14 mouse cellular contexts compared by ENCODE assay signal in the genomic region with DNA sequence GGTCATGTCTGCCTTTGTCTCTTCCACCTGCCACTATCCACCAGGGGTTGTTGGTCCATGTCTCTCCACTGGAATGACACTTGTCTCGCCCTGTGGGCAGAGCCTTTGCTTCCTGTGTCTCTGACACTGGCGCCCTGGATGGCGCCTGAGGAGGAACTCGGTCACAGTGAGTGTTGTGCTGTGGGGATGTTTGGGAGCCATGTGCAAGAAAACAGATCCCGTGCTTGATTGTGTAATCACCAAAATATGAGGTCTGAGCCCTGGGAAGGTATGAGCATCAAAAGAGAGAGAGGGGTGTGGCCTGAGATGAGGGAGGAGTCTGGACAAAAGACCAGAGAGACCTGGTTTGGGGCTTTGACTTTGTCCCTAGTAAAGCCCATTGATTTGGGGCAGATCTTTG.
DNase-seq lines count a peak whose midpoint lies in the region; ATAC-seq and TF ChIP-seq lines count a peak whose summit lies in the region.
"Had no signal": no experiment of that assay in that cellular context is flagged by ENCODE, and none has a peak within 500 bp of the region (broad histone marks: within the 10 kb centered on the region; RNA-seq: fewer than 3 reads in every experiment).

No protein-coding gene starts in this region.

- H3K4me1 ChIP-seq in heart, adult 2 months (ENCODE audit: control insufficient read depth, insufficient read depth, low read length): peaks cover 42% of the 10 kb centered on the region
- H3K4me1 ChIP-seq in heart, embryonic 11.5 days (ENCODE audit: control insufficient read depth, insufficient read depth, low read length): peaks cover 21% of the 10 kb centered on the region
- peaks cover 13% of the 10 kb centered on the region for H3K4me1 ChIP-seq in intestine, embryonic 16.5 days (ENCODE audit: control insufficient read depth, insufficient read depth, low read length)

- H3K27ac ChIP-seq in heart, adult 2 months: peak overlapping the region; percentile 58
- H3K27ac ChIP-seq in heart, embryonic 11.5 days (ENCODE audit: low read depth, low read length): no peak overlapping the region
- H3K27ac ChIP-seq in intestine, embryonic 16.5 days (ENCODE audit: low read length): no peak overlapping the region
- H3K27ac ChIP-seq: limb, embryonic 15.5 days; midbrain, embryonic 12.5 days had no signal

- intact Hi-C loops in heart, adult 2 months (cut with DNase I): no loop called here

- peaks cover 15% of the 10 kb centered on the region for H3K79me2 ChIP-seq in heart, adult 2 months (replicated peaks; ENCODE audit: control insufficient read depth, insufficient read depth, low read length)

- TF ChIP-seq POLR2A in heart, adult 2 months (IDR thresholded peaks at IDR 0.05; ENCODE audit: insufficient read depth, low read depth, low read length): no peak

- no peaks in the 10 kb centered on the region for H3K27me3 ChIP-seq in heart, adult 2 months (ENCODE audit: control insufficient read depth, insufficient read depth, low read length)
- H3K27me3 ChIP-seq in heart, embryonic 11.5 days (ENCODE audit: control insufficient read depth, insufficient read depth, low read length): no peaks in the 10 kb centered on the region
- no peaks in the 10 kb centered on the region for H3K27me3 ChIP-seq in intestine, embryonic 16.5 days (replicated peaks; ENCODE audit: control insufficient read depth, insufficient read depth, low read length)
- H3K27me3 ChIP-seq: limb, embryonic 15.5 days; midbrain, embryonic 12.5 days had no signal

- no peaks in the 10 kb centered on the region for H3K9me3 ChIP-seq in heart, embryonic 11.5 days (replicated peaks; ENCODE audit: control insufficient read depth, low read length)
- no peaks in the 10 kb centered on the region for H3K9me3 ChIP-seq in intestine, embryonic 16.5 days (ENCODE audit: control insufficient read depth, low read length)
- H3K9me3 ChIP-seq: limb, embryonic 15.5 days; midbrain, embryonic 12.5 days had no signal

- H3K4me2 ChIP-seq in heart, embryonic 11.5 days: no peak overlapping the region
- H3K4me2 ChIP-seq in intestine, embryonic 16.5 days (ENCODE audit: low read depth, low read length): no peak overlapping the region
- H3K4me2 ChIP-seq: limb, embryonic 15.5 days; midbrain, embryonic 12.5 days had no signal

- TF ChIP-seq EP300 in heart, adult 2 months (IDR thresholded peaks at IDR 0.05; ENCODE audit: insufficient read depth, low read depth, low read length): no peak

- no peak for ATAC-seq in heart, embryonic 11.5 days (replicated peaks; ENCODE audit: insufficient number of reproducible peaks, low FRiP score, low TSS enrichment)
- peak; percentile 17; the same call in 1 of the 2 replicates for ATAC-seq in intestine, embryonic 16.5 days
- ATAC-seq in megakaryocyte-erythroid progenitor cell, adult 5-6 weeks (replicated peaks; ENCODE audit: low FRiP score, low TSS enrichment, poor library complexity, severe bottlenecking): peak; percentile 23; the same call in 1 of the 2 replicates

- 55% methylated on average over 5 of the region's 5 CpGs for WGBS in heart, adult 2 months
- WGBS in heart, embryonic 11.5 days (ENCODE audit: insufficient replicate concordance): 82% methylated on average over 5 of the region's 5 CpGs
- 84% methylated on average over 5 of the region's 5 CpGs for WGBS in intestine, embryonic 16.5 days

- TF ChIP-seq CTCF in heart, adult 2 months (IDR thresholded peaks at IDR 0.05): no peak

- no peak for DNase-seq in heart, adult 2 months
- peak; percentile 32 for DNase-seq in 416B (ENCODE audit: low read depth)
- no peak for DNase-seq in right cerebral cortex, postnatal 14 days
- no peak for DNase-seq in urinary bladder, adult 18-20 months (ENCODE audit: low spot score in 2 of 2)
- DNase-seq in gastrocnemius, postnatal 4 days (ENCODE audit: low spot score in 2 of 2): no peak
- DNase-seq: adrenal gland, postnatal 10 days; B cell, adult 2 months; cerebellum, postnatal 14 days; kidney, adult 11 months had no signal

- no peak overlapping the region for H3K9ac ChIP-seq in heart, adult 2 months (ENCODE audit: low read depth, low read length)
- no peak overlapping the region for H3K9ac ChIP-seq in heart, embryonic 11.5 days (ENCODE audit: low read depth, low read length)
- H3K9ac ChIP-seq in intestine, embryonic 16.5 days (ENCODE audit: low read depth, low read length): no peak overlapping the region
- H3K9ac ChIP-seq: limb, embryonic 15.5 days; midbrain, embryonic 12.5 days had no signal

- peaks cover 10% of the 10 kb centered on the region for H3K36me3 ChIP-seq in heart, adult 2 months (ENCODE audit: control insufficient read depth, insufficient read depth, low read length)
- no peaks in the 10 kb centered on the region for H3K36me3 ChIP-seq in heart, embryonic 11.5 days (ENCODE audit: control insufficient read depth, insufficient read depth, low read length)
- no peaks in the 10 kb centered on the region for H3K36me3 ChIP-seq in intestine, embryonic 16.5 days (ENCODE audit: control insufficient read depth, insufficient read depth, low read length)
- H3K36me3 ChIP-seq: limb, embryonic 15.5 days had no signal

- H3K4me3 ChIP-seq in heart, adult 2 months: no peak overlapping the region
- no peak overlapping the region for H3K4me3 ChIP-seq in heart, embryonic 11.5 days (ENCODE audit: low read depth, low read length)
- H3K4me3 ChIP-seq in intestine, embryonic 16.5 days (ENCODE audit: low read length): no peak overlapping the region
- H3K4me3 ChIP-seq: limb, embryonic 15.5 days; midbrain, embryonic 12.5 days had no signal
